Mouse (Mus musculus) thymus, adult 2 months (tissue): ENCODE data around the gene Pdxp.

Experiments used
- CTCF ChIP-seq: fragments of 200-500 bp; IDR thresholded peaks from 2 replicates; pipeline ENCODE4 v1.5.1; 2012; ENCODE audit warnings: mild to moderate bottlenecking, control low read depth, low read length, moderate library complexity, borderline replicate concordance; ENCODE audit not compliant: control insufficient read depth, poor library complexity, insufficient read depth; ENCODE audit errors: extremely low read depth
- POLR2A ChIP-seq: fragments of 200-500 bp; IDR thresholded peaks from 2 replicates; pipeline ENCODE4 v1.6.1; 2012; ENCODE audit warnings: mild to moderate bottlenecking, low read length, control low read depth, moderate library complexity; ENCODE audit not compliant: control insufficient read depth, poor library complexity, insufficient read depth; ENCODE audit errors: extremely low read depth

GRCm38 (mm10) chr15:78903243-78903642 lies 10.5 kb upstream of the Pdxp start:
- peak; percentile 54; the same call in 1 of the 2 replicates for TF ChIP-seq CTCF
- no peak for TF ChIP-seq POLR2A
